In the genomic region with DNA sequence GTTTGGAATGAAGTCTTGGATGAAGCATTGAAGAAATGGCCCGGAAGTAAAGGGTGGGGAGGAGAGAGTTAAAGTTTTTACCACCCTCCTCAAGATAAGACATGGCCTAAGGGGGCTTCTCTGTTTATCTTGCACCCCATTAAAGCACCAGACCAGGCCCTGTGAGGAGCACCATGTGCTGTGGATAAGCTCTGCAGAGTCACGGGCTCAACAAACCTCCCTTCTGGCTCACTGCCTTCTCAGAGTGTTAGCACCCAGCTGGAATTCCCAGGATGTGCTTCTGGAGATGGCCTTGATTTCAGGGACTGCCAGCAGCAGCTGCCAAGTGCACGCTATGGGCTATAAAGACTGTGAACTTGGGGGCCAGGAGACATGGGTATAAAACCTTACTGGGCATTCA, we compare ENCODE assay signal across 17 mouse cellular contexts.
DNase-seq lines count a peak whose midpoint lies in the region; ATAC-seq and TF ChIP-seq lines count a peak whose summit lies in the region.
"Had no signal": no experiment of that assay in that cellular context is flagged by ENCODE, and none has a peak within 500 bp of the region (broad histone marks: within the 10 kb centered on the region; RNA-seq: fewer than 3 reads in every experiment).

No protein-coding gene starts in this region.

- no peak overlapping the region for H3K9ac ChIP-seq in heart, embryonic 12.5 days
- no peak overlapping the region for H3K9ac ChIP-seq in heart, embryonic 11.5 days (ENCODE audit: low read depth, low read length)
- H3K9ac ChIP-seq in midbrain, postnatal 0 days (replicated peaks; ENCODE audit: low read length, poor library complexity, severe bottlenecking) = no peak overlapping the region
- H3K9ac ChIP-seq: limb, embryonic 15.5 days; midbrain, embryonic 15.5 days; neural tube, embryonic 13.5 days had no signal

- H3K27ac ChIP-seq in heart, embryonic 12.5 days (ENCODE audit: poor library complexity, severe bottlenecking) = peak overlapping the region; percentile 58
- no peak overlapping the region for H3K27ac ChIP-seq in heart, embryonic 11.5 days (ENCODE audit: low read depth, low read length)
- no peak overlapping the region for H3K27ac ChIP-seq in midbrain, postnatal 0 days (ENCODE audit: low read depth, low read length)
- H3K27ac ChIP-seq in midbrain, embryonic 10.5 days (replicated peaks) = no peak overlapping the region
- H3K27ac ChIP-seq: midbrain, embryonic 15.5 days; neural tube, embryonic 13.5 days had no signal

- no peaks in the 10 kb centered on the region for H3K9me3 ChIP-seq in heart, embryonic 12.5 days (replicated peaks)
- no peaks in the 10 kb centered on the region for H3K9me3 ChIP-seq in heart, embryonic 11.5 days (replicated peaks; ENCODE audit: control insufficient read depth, low read length)
- no peaks in the 10 kb centered on the region for H3K9me3 ChIP-seq in midbrain, postnatal 0 days (ENCODE audit: low read length)
- H3K9me3 ChIP-seq in midbrain, embryonic 10.5 days (replicated peaks) = no peaks in the 10 kb centered on the region
- H3K9me3 ChIP-seq: limb, embryonic 15.5 days; midbrain, embryonic 15.5 days; neural tube, embryonic 13.5 days had no signal

- no peak for TF ChIP-seq CTCF in midbrain, postnatal 0 days (IDR thresholded peaks at IDR 0.05)

- H3K4me2 ChIP-seq in heart, embryonic 12.5 days = peak overlapping the region; percentile 7; the same call in 1 of the 2 replicates
- H3K4me2 ChIP-seq in heart, embryonic 11.5 days = no peak overlapping the region
- H3K4me2 ChIP-seq in midbrain, postnatal 0 days (ENCODE audit: low read depth, low read length, poor library complexity, severe bottlenecking) = no peak overlapping the region
- H3K4me2 ChIP-seq: limb, embryonic 15.5 days; midbrain, embryonic 15.5 days; neural tube, embryonic 13.5 days had no signal

- H3K4me1 ChIP-seq in heart, embryonic 12.5 days (replicated peaks) = peaks cover 75% of the 10 kb centered on the region
- H3K4me1 ChIP-seq in heart, embryonic 11.5 days (ENCODE audit: control insufficient read depth, insufficient read depth, low read length) = peaks cover 39% of the 10 kb centered on the region
- peaks cover 7% of the 10 kb centered on the region; the same call in 1 of the 2 replicates for H3K4me1 ChIP-seq in midbrain, postnatal 0 days (ENCODE audit: insufficient read depth, low read length)
- H3K4me1 ChIP-seq in midbrain, embryonic 10.5 days = peaks cover 7% of the 10 kb centered on the region

- DNase-seq in midbrain, postnatal 0 days (ENCODE audit: low spot score) = peak; percentile 29
- no peak for DNase-seq in midbrain, embryonic 10.5 days (ENCODE audit: low spot score)
- peak; percentile 40 for DNase-seq in adrenal gland, postnatal 25 days
- no peak for DNase-seq in adipocyte (ENCODE audit: low spot score)
- DNase-seq: layer of hippocampus, postnatal 36 days; lung, postnatal 36 days; right cerebral cortex, postnatal 14 days had no signal

- H3K36me3 ChIP-seq in heart, embryonic 12.5 days = no peaks in the 10 kb centered on the region
- H3K36me3 ChIP-seq in heart, embryonic 11.5 days (ENCODE audit: control insufficient read depth, insufficient read depth, low read length) = no peaks in the 10 kb centered on the region
- no peaks in the 10 kb centered on the region for H3K36me3 ChIP-seq in midbrain, postnatal 0 days (ENCODE audit: insufficient read depth, low read length)
- no peaks in the 10 kb centered on the region for H3K36me3 ChIP-seq in midbrain, embryonic 10.5 days
- H3K36me3 ChIP-seq: limb, embryonic 15.5 days; midbrain, embryonic 15.5 days; neural tube, embryonic 13.5 days had no signal

- ATAC-seq in heart, embryonic 12.5 days (ENCODE audit: insufficient number of reproducible peaks, low FRiP score) = no peak
- no peak for ATAC-seq in heart, embryonic 11.5 days (replicated peaks; ENCODE audit: insufficient number of reproducible peaks, low FRiP score, low TSS enrichment)
- no peak for ATAC-seq in midbrain, postnatal 0 days (ENCODE audit: low FRiP score)
- peak; percentile 70 for ATAC-seq in megakaryocyte-erythroid progenitor cell, adult 5-6 weeks (replicated peaks; ENCODE audit: low FRiP score, low TSS enrichment, poor library complexity, severe bottlenecking)
- no peak for ATAC-seq in frontal cortex, adult (ENCODE audit: low TSS enrichment)
- ATAC-seq: CD4-positive, CD25-positive, alpha-beta regulatory T cell, adult 4 months; hindbrain, embryonic 16.5 days; midbrain, embryonic 15.5 days; Patski had no signal

- no peaks in the 10 kb centered on the region for H3K27me3 ChIP-seq in heart, embryonic 12.5 days (replicated peaks)
- no peaks in the 10 kb centered on the region for H3K27me3 ChIP-seq in heart, embryonic 11.5 days (ENCODE audit: control insufficient read depth, insufficient read depth, low read length)
- no peaks in the 10 kb centered on the region for H3K27me3 ChIP-seq in midbrain, postnatal 0 days (ENCODE audit: insufficient read depth, low read length)
- H3K27me3 ChIP-seq in midbrain, embryonic 10.5 days (ENCODE audit: low read depth, poor library complexity, severe bottlenecking) = peaks cover 7% of the 10 kb centered on the region; the same call in 1 of the 2 replicates
- H3K27me3 ChIP-seq: limb, embryonic 15.5 days; midbrain, embryonic 15.5 days; neural tube, embryonic 13.5 days; Patski had no signal

- 16% methylated on average over 3 of the region's 3 CpGs for WGBS in heart, embryonic 12.5 days
- WGBS in heart, embryonic 11.5 days (ENCODE audit: insufficient replicate concordance) = 18% methylated on average over 3 of the region's 3 CpGs
- 65% methylated on average over 3 of the region's 3 CpGs for WGBS in midbrain, postnatal 0 days
- WGBS in midbrain, embryonic 10.5 days = 78% methylated on average over 3 of the region's 3 CpGs

- no peak overlapping the region for H3K4me3 ChIP-seq in heart, embryonic 12.5 days
- H3K4me3 ChIP-seq in heart, embryonic 11.5 days (ENCODE audit: low read depth, low read length) = no peak overlapping the region
- H3K4me3 ChIP-seq in midbrain, postnatal 0 days (ENCODE audit: low read depth, low read length) = no peak overlapping the region
- H3K4me3 ChIP-seq in midbrain, embryonic 10.5 days = no peak overlapping the region
- H3K4me3 ChIP-seq: limb, embryonic 15.5 days; midbrain, embryonic 15.5 days; neural tube, embryonic 13.5 days had no signal

Comparison
In these comparisons a context has a peak if more than half of its experiments do, and no peak if none do; other contexts are left out.
1. DNase-seq: peak in midbrain, postnatal 0 days (single experiment) and adrenal gland, postnatal 25 days (single experiment); none in midbrain, embryonic 10.5 days (single experiment) and adipocyte (single experiment).